Mouse (Mus musculus) thymus, adult 2 months (tissue): Measurements from ENCODE around the gene Creb3l2. TPM values are rescaled to one million over a fixed set of nuclear protein-coding genes. Genes with fewer than 3 reads are reported as not detected.

Experiments used
- DNase-seq: peaks from one replicate; pipeline ENCODE4 v3.0.0; 2021
- H3K27ac ChIP-seq: fragments of 200-500 bp; 2 replicates; pipeline ENCODE4 v1.5.1; 2012; ENCODE audit warnings: low read length, control low read depth; ENCODE audit not compliant: control insufficient read depth, insufficient read depth
- H3K27me3 ChIP-seq: fragments of 200-500 bp; 2 replicates; pipeline ENCODE4 v1.6.1; 2012; ENCODE audit warnings: mild to moderate bottlenecking, low read length, moderate library complexity, mixed read lengths; ENCODE audit not compliant: control insufficient read depth, insufficient read depth
- H3K36me3 ChIP-seq: fragments of 200-500 bp; 2 replicates; pipeline ENCODE4 v1.6.1; 2012; ENCODE audit warnings: mild to moderate bottlenecking, low read length, moderate library complexity; ENCODE audit not compliant: control insufficient read depth, insufficient read depth
- H3K4me1 ChIP-seq: fragments of 200-500 bp; replicated peaks from 2 replicates; pipeline ENCODE4 v1.6.1; 2012; ENCODE audit warnings: low read length; ENCODE audit not compliant: control insufficient read depth, insufficient read depth
- H3K4me3 ChIP-seq: fragments of 200-500 bp; 2 replicates; pipeline ENCODE4 v1.5.1; 2012; ENCODE audit warnings: mild to moderate bottlenecking, low read length, control low read depth, moderate library complexity; ENCODE audit not compliant: control insufficient read depth, insufficient read depth
- CTCF ChIP-seq: fragments of 200-500 bp; IDR thresholded peaks from 2 replicates; pipeline ENCODE4 v1.5.1; 2012; ENCODE audit warnings: mild to moderate bottlenecking, control low read depth, low read length, moderate library complexity, borderline replicate concordance; ENCODE audit not compliant: control insufficient read depth, poor library complexity, insufficient read depth; ENCODE audit errors: extremely low read depth
- POLR2A ChIP-seq: fragments of 200-500 bp; IDR thresholded peaks from 2 replicates; pipeline ENCODE4 v1.6.1; 2012; ENCODE audit warnings: mild to moderate bottlenecking, low read length, control low read depth, moderate library complexity; ENCODE audit not compliant: control insufficient read depth, poor library complexity, insufficient read depth; ENCODE audit errors: extremely low read depth
- WGBS: fragments of 180-500 bp; shearing (Covaris S2); methylation state at CpG from one replicate; pipeline ENCODE4 v1.1.7; 2018; 5-methylcytosine and 5-hydroxymethylcytosine counted together
- polyA plus RNA-seq: library from polyadenylated mRNA; depleted of rRNA; stranded (reverse); fragments of >200 nt; gene quantifications from 2 replicates; pipeline ENCODE4 v1.2.3, GENCODE M21; 2012

Creb3l2 gene
- polyA plus RNA-seq, 1 experiment, result 9.9 TPM

DNA sequence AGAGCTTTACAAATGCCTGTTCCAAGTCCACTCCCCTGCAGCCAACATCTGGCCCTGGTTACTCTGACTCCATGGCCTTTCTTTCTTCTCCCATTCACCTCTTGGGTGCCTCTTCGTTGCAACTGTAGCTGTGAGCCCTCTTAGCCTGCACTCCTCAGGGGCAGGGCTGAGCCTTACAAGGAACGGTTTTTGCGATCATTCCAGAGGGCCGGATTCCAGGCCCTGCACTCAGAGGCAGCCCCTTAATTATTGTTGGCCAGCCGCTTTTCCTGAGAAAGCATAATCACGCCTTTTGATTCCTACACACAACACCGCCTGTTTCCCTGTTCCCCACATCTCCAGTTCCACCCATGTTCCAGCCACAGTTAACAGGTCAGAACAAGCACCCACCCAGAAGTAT lies 17.6 kb downstream of the Creb3l2 start:
- H3K4me1 ChIP-seq, result no peaks in the 10 kb centered on the region
- TF ChIP-seq CTCF (no peak), POLR2A (no peak)
- 93% methylated on average over 7 of the region's 7 CpGs for WGBS
- H3K27me3 ChIP-seq, result no peaks in the 10 kb centered on the region
- DNase-seq, result no peak
- H3K27ac ChIP-seq, result no peak overlapping the region
- H3K36me3 ChIP-seq, result no peaks in the 10 kb centered on the region
- H3K4me3 ChIP-seq, result no peak overlapping the region

GRCm38 (mm10) chr6:37423386-37423785 lies 18.6 kb downstream of the Creb3l2 start:
- Histone ChIP-seq H3K27ac (no peak overlapping the region), H3K4me1 (peaks cover 4% of the 10 kb centered on the region; the same call in 1 of the 2 replicates), H3K4me3 (no peak overlapping the region), H3K36me3 (no peaks in the 10 kb centered on the region), H3K27me3 (no peaks in the 10 kb centered on the region)
- WGBS, result 71% methylated on average over 1 of the region's 1 CpGs
- TF ChIP-seq POLR2A, result no peak
- no peak for TF ChIP-seq CTCF
- no peak for DNase-seq

- Histone ChIP-seq H3K27ac (no peak overlapping the region), H3K36me3 (no peaks in the 10 kb centered on the region), H3K27me3 (no peaks in the 10 kb centered on the region), H3K4me1 (peaks cover 4% of the 10 kb centered on the region; the same call in 1 of the 2 replicates), H3K4me3 (no peak overlapping the region)
- no peak for DNase-seq
- no peak for TF ChIP-seq CTCF
- no peak for TF ChIP-seq POLR2A
- 90% methylated on average over 6 of the region's 6 CpGs for WGBS
Observed at GRCm38 (mm10) chr6:37421124-37421523, 20.8 kb downstream of the Creb3l2 start.

DNA sequence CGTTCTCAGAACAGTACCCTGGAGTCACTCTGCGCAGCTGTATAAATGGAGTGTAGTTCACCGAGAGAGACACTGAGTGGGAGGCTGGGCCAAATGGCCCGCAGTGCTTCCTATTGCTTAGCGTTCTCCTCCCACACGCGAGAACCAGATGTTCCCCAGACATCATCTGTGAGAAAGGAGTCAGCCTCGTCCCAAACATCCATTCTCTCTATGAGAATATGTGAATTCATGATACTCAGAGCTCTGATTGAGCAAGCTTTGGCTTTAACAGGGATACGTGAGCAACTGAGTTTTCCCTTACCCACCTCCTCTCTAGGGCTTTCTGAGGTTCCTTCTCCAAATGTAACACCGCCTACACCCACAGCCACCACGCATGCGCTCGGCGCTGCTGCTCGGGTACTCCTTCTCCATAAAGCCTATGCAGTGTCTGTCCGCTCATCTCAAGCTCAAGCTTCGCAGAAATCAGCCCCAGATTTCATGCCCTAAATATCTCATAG lies 22.5 kb downstream of the Creb3l2 start:
- 49% methylated on average over 17 of the region's 17 CpGs for WGBS
- H3K4me3 ChIP-seq, result no peak overlapping the region
- DNase-seq, result peak; percentile 23

GRCm38 (mm10) chr6:37418931-37419330 lies 23.0 kb downstream of the Creb3l2 start:
- no peak overlapping the region for H3K27ac ChIP-seq

More for the DNA sequence above, 22.5 kb downstream of the Creb3l2 start:
- Histone ChIP-seq H3K27me3 (no peaks in the 10 kb centered on the region), H3K36me3 (no peaks in the 10 kb centered on the region), H3K4me1 (peaks cover 4% of the 10 kb centered on the region; the same call in 1 of the 2 replicates), H3K27ac (no peak overlapping the region)
- TF ChIP-seq CTCF (no peak), POLR2A (no peak)

DNA sequence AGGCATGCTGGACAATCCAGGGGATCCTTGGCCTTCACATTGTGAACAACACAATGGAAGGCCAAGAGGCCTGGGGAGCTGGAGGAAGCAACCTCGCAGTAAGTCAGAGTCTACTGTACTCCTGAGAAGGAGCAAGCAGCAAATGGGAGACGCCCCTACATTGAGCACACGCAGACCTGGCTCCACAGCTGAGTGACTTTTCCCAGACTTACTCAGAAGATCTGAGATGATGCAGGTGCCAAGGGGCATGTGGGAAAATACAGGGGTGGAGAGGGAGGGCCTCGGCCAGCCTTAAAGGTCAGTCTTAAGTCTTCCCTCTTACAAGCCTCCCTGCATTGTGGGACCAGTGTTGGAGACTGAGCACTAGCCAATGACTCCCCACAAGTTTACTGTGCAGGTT lies 25.2 kb downstream of the Creb3l2 start:
- Histone ChIP-seq H3K4me1 (peaks cover 4% of the 10 kb centered on the region; the same call in 1 of the 2 replicates), H3K4me3 (no peak overlapping the region), H3K27me3 (no peaks in the 10 kb centered on the region), H3K36me3 (no peaks in the 10 kb centered on the region), H3K27ac (no peak overlapping the region)
- no peak for DNase-seq
- 96% methylated on average over 4 of the region's 4 CpGs for whole genome bisulfite sequencing
- TF ChIP-seq POLR2A (no peak), CTCF (no peak)

More at GRCm38 (mm10) chr6:37418931-37419330, 23.0 kb downstream of the Creb3l2 start:
- WGBS, result 48% methylated on average over 6 of the region's 6 CpGs
- TF ChIP-seq POLR2A, result no peak
- no peak for TF ChIP-seq CTCF
- Histone ChIP-seq H3K36me3 (no peaks in the 10 kb centered on the region), H3K27me3 (no peaks in the 10 kb centered on the region), H3K4me1 (peaks cover 4% of the 10 kb centered on the region; the same call in 1 of the 2 replicates), H3K4me3 (no peak overlapping the region)
- no peak for DNase-seq

DNA sequence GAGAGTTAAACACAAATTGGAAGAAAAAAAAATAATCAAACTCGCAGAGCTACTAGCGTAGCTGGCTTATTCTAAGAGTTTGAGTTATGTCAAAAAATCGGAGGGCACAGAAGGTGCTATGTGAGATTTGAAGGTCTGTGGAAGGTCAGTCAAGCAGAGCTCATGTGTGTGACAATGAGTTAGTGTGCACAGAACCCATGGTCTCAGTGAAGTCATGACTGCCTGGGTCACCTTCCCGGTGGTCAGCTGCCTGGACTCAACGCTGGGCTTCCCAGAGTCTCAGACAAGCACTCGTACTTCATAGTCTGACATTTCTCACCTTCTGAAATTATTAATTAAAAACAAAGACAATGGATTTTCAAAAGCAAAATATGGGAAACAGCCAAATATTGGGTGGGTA lies 26.4 kb downstream of the Creb3l2 start:
- Histone ChIP-seq H3K4me1 (peaks cover 4% of the 10 kb centered on the region; the same call in 1 of the 2 replicates), H3K27ac (no peak overlapping the region), H3K27me3 (no peaks in the 10 kb centered on the region), H3K36me3 (no peaks in the 10 kb centered on the region), H3K4me3 (no peak overlapping the region)
- DNase-seq, result no peak
- WGBS, result 97% methylated on average over 6 of the region's 6 CpGs
- no peak for TF ChIP-seq POLR2A
- TF ChIP-seq CTCF, result no peak
